Mouse (Mus musculus): Measurements from ENCODE around the gene Col1a1. TPM values are rescaled to one million over a fixed set of nuclear protein-coding genes. Genes with fewer than 3 reads are reported as not detected.

The Col1a1 gene
- total and polyA plus RNA-seq, 2 experiments from 2014 or later, result 43.3 to 177 TPM

GRCm38 (mm10) chr11:94985822-94986221 is 49.8 kb downstream of the Col1a1 start:
- H3K4me2 ChIP-seq (ENCODE audit: low read depth), result no peak overlapping the region
- TF ChIP-seq CTCF (IDR thresholded peaks at IDR 0.05; ENCODE audit: low read depth), result no peak
- H3K36me3 ChIP-seq (ENCODE audit: insufficient read depth), result no peaks in the 10 kb centered on the region
- H3K4me1 ChIP-seq (ENCODE audit: insufficient read depth), result peaks cover 17% of the 10 kb centered on the region
- no peaks in the 10 kb centered on the region for H3K27me3 ChIP-seq (ENCODE audit: insufficient read depth, low read length)
- no peak overlapping the region for H3K4me3 ChIP-seq (ENCODE audit: low read depth, low read length)
- ATAC-seq (no peak), DNase-seq (no peak)
- WGBS, result 75% methylated on average over 5 of the region's 5 CpGs
- H3K9ac ChIP-seq, result no peak overlapping the region
- H3K27ac ChIP-seq (ENCODE audit: low read depth, low read length), result no peak overlapping the region
- no peaks in the 10 kb centered on the region for H3K9me3 ChIP-seq (ENCODE audit: low read length)

DNA sequence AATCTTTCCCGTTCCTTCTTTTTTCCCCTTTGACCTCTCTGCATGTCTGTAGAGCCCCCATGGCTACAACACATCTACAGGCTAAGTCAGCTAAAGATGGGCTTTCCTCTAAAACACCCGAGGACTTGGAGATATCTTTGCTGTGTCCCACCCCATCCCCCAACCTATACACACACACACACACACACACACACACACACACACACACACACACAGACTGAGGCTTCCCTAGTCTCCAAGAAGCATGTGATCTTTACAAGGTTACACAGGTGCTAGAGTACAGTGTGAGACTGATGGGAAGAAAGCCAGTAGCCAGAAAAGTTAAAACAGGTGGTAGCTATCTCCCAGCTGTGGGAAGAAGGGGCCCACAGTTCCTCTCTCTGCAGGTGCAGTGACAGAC is 50.4 kb downstream of the Col1a1 start:
- ATAC-seq (no peak), DNase-seq (no peak)
- Histone ChIP-seq H3K4me1 (ENCODE audit: insufficient read depth) (peaks cover 17% of the 10 kb centered on the region), H3K27ac (ENCODE audit: low read depth, low read length) (no peak overlapping the region), H3K9me3 (ENCODE audit: low read length) (no peaks in the 10 kb centered on the region), H3K4me3 (ENCODE audit: low read depth, low read length) (no peak overlapping the region), H3K36me3 (ENCODE audit: insufficient read depth) (no peaks in the 10 kb centered on the region), H3K27me3 (ENCODE audit: insufficient read depth, low read length) (no peaks in the 10 kb centered on the region), H3K4me2 (ENCODE audit: low read depth) (no peak overlapping the region), H3K9ac (no peak overlapping the region)
- no peak for TF ChIP-seq CTCF (IDR thresholded peaks at IDR 0.05; ENCODE audit: low read depth)
- 75% methylated on average over 2 of the region's 2 CpGs for WGBS

- no peak for ATAC-seq
These were observed 51.3 kb downstream of the Col1a1 start for GRCm38 (mm10) chr11:94987341-94987740.

DNA sequence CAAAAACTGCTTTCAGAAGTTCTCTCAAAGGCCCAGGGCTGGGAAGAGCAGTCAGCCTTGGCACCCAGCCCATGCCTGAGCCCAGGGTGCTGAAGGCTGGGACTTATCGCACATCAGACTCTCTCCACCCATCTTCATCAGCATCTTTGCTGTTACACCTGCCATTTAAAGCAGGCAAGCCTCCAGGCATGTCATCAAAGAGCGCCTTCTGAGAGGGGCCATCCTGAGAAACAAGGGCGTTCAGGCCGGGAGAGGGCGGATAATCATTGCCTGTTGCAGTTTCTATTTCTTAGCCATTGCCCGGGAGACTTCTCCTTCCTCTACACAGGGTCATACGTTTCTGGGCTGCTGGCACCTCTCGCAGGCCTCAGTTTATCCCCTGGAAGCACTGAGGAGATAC is 51.8 kb downstream of the Col1a1 start:
- Histone ChIP-seq H3K4me1 (ENCODE audit: insufficient read depth) (peaks cover 17% of the 10 kb centered on the region), H3K4me2 (ENCODE audit: low read depth) (no peak overlapping the region), H3K4me3 (ENCODE audit: low read depth, low read length) (no peak overlapping the region), H3K27me3 (ENCODE audit: insufficient read depth, low read length) (no peaks in the 10 kb centered on the region), H3K9ac (no peak overlapping the region), H3K27ac (ENCODE audit: low read depth, low read length) (no peak overlapping the region), H3K36me3 (ENCODE audit: insufficient read depth) (no peaks in the 10 kb centered on the region), H3K9me3 (ENCODE audit: low read length) (no peaks in the 10 kb centered on the region)
- ATAC-seq (no peak), DNase-seq (no peak)
- no peak for TF ChIP-seq CTCF (IDR thresholded peaks at IDR 0.05; ENCODE audit: low read depth)
- WGBS, result 84% methylated on average over 8 of the region's 8 CpGs

More at GRCm38 (mm10) chr11:94987341-94987740, 51.3 kb downstream of the Col1a1 start:
- Histone ChIP-seq H3K4me2 (ENCODE audit: low read depth) (no peak overlapping the region), H3K9ac (no peak overlapping the region), H3K4me3 (ENCODE audit: low read depth, low read length) (no peak overlapping the region), H3K27ac (ENCODE audit: low read depth, low read length) (no peak overlapping the region), H3K4me1 (ENCODE audit: insufficient read depth) (peaks cover 17% of the 10 kb centered on the region), H3K9me3 (ENCODE audit: low read length) (no peaks in the 10 kb centered on the region), H3K36me3 (ENCODE audit: insufficient read depth) (no peaks in the 10 kb centered on the region), H3K27me3 (ENCODE audit: insufficient read depth, low read length) (no peaks in the 10 kb centered on the region)
- no peak for DNase-seq
- no peak for TF ChIP-seq CTCF (IDR thresholded peaks at IDR 0.05; ENCODE audit: low read depth)
- 58% methylated on average over 6 of the region's 6 CpGs for WGBS

- Histone ChIP-seq H3K36me3 (ENCODE audit: insufficient read depth) (no peaks in the 10 kb centered on the region), H3K4me1 (ENCODE audit: insufficient read depth) (peaks cover 24% of the 10 kb centered on the region), H3K9ac (peak overlapping the region; percentile 78), H3K4me3 (ENCODE audit: low read depth, low read length) (peak overlapping the region; percentile 93), H3K27me3 (ENCODE audit: insufficient read depth, low read length) (no peaks in the 10 kb centered on the region), H3K4me2 (ENCODE audit: low read depth) (peak overlapping the region; percentile 91), H3K27ac (ENCODE audit: low read depth, low read length) (peak overlapping the region; percentile 97), H3K9me3 (ENCODE audit: low read length) (no peaks in the 10 kb centered on the region)
- no peak for TF ChIP-seq CTCF (IDR thresholded peaks at IDR 0.05; ENCODE audit: low read depth)
- DNase-seq (no peak), ATAC-seq (no peak)
- 15% methylated on average over 10 of the region's 10 CpGs for WGBS
These were observed 52.9 kb downstream of the Col1a1 start for GRCm38 (mm10) chr11:94988780-94989561.

- H3K4me3 ChIP-seq (ENCODE audit: low read depth, low read length), result peak overlapping the region; percentile 93
- peak; percentile 76 for ATAC-seq
- H3K27me3 ChIP-seq (ENCODE audit: insufficient read depth, low read length), result no peaks in the 10 kb centered on the region
These were observed 53.6 kb downstream of the Col1a1 start for GRCm38 (mm10) chr11:94989562-94990017.

DNA sequence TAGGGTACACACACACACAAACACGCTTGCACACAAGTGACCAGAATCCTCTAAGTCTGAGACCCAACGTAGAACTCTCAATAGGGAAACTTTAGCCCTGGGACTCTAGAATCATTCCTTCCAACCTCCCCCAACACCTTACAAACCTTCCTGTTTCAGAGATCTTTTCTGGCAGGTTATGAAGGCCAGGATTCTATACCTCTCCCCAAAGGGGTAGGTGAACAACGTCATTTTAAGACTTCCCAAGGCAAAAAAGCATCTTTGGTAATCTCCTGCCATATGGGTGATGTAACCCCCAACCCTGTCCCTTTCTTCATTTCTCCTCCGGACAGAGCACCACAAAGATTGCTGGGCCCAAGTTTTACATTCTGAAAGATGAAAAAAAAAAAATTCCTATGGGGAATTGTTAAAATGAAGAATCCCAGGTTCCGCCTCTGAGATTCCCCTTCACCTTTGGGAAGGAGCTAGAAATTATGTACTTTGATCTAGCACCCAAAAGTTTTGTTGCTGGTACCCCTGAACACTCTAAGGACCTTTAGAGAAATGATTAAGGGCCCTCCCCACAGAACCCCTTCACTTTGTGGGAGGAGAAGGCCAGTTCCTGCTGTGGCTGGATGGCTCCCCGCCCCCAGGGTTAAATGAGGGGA is 54.2 kb downstream of the Col1a1 start:
- Histone ChIP-seq H3K27ac (ENCODE audit: low read depth, low read length) (peak overlapping the region; percentile 97), H3K27me3 (ENCODE audit: insufficient read depth, low read length) (no peaks in the 10 kb centered on the region), H3K36me3 (ENCODE audit: insufficient read depth) (no peaks in the 10 kb centered on the region), H3K4me1 (ENCODE audit: insufficient read depth) (peaks cover 37% of the 10 kb centered on the region), H3K4me2 (ENCODE audit: low read depth) (peak overlapping the region; percentile 91), H3K9ac (peak overlapping the region; percentile 96), H3K9me3 (ENCODE audit: low read length) (no peaks in the 10 kb centered on the region), H3K4me3 (ENCODE audit: low read depth, low read length) (peak overlapping the region; percentile 93)
- no peak for TF ChIP-seq CTCF (IDR thresholded peaks at IDR 0.05; ENCODE audit: low read depth)
- no peak for ATAC-seq
- no peak for DNase-seq
- WGBS, result 42% methylated on average over 6 of the region's 6 CpGs

More at GRCm38 (mm10) chr11:94989562-94990017, 53.6 kb downstream of the Col1a1 start:
- Histone ChIP-seq H3K36me3 (ENCODE audit: insufficient read depth) (no peaks in the 10 kb centered on the region), H3K9me3 (ENCODE audit: low read length) (no peaks in the 10 kb centered on the region), H3K27ac (ENCODE audit: low read depth, low read length) (peak overlapping the region; percentile 97), H3K9ac (peak overlapping the region; percentile 78), H3K4me2 (ENCODE audit: low read depth) (peak overlapping the region; percentile 91), H3K4me1 (ENCODE audit: insufficient read depth) (peaks cover 30% of the 10 kb centered on the region)
- under 1% methylated on average over 12 of the region's 12 CpGs for WGBS
- peak; percentile 92 for DNase-seq
- peak; percentile 38 for TF ChIP-seq CTCF (IDR thresholded peaks at IDR 0.05; ENCODE audit: low read depth)

All from forebrain, postnatal 0 days (tissue).